Mouse (Mus musculus): ENCODE results near the gene Fam19a4. TPM values are rescaled to one million over a fixed set of nuclear protein-coding genes. Genes with fewer than 3 reads are reported as not detected.

Gene Fam19a4
- total RNA-seq, 1 experiment = 1.7 TPM

DNA sequence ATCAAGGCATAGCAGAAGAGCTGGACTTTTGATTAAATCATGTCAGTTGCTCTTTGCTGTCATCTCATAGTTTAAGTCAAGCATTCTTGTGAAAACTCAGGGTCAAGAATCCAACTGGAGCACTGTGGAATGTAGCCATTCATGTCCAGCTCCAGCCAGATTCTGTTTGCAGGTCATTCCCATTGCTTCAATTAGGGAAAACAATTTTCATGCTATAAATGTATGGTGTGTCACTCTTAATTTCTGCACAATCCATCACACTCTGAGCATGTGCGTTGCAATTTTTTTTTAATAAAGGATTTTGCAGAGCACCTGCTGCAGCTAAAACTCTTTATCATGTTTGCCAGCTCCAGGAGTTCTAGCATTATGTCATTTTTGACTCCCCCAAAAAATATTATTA is 261.5 kb downstream of the Fam19a4 start:
- TF ChIP-seq HCFC1 (IDR thresholded peaks at IDR 0.05; ENCODE audit: borderline replicate concordance, insufficient read depth, low read length) (no peak), CHD2 (IDR thresholded peaks at IDR 0.05; ENCODE audit: low read depth, low read length) (no peak), ZNF384 (IDR thresholded peaks at IDR 0.05; ENCODE audit: low read depth, low read length) (no peak), ZC3H11A (IDR thresholded peaks at IDR 0.05; ENCODE audit: borderline replicate concordance, low read depth, low read length) (no peak), MAFK (IDR thresholded peaks at IDR 0.05; ENCODE audit: insufficient read depth, low read depth, low read length) (no peak)
- in situ Hi-C loops (cut with MboI; ENCODE audit: low sequenced_read_pairs in 2 of 2, unreplicated experiment in 2 of 2) = no loop called here
- no peak for DNase-seq (ENCODE audit: low read depth, low spot score)
- no peak overlapping the region for H3K9ac ChIP-seq (ENCODE audit: insufficient read depth, low read depth, low read length, poor library complexity, severe bottlenecking)
- H3K9me3 ChIP-seq (ENCODE audit: control insufficient read depth, insufficient read depth, low read depth, low read length) = no peaks in the 10 kb centered on the region
- no peaks in the 10 kb centered on the region for H3K4me1 ChIP-seq (ENCODE audit: control insufficient read depth in 2 of 2, insufficient read depth in 2 of 2, low read length in 2 of 2, poor library complexity in 1 of 2)
- no peak overlapping the region for H3K4me3 ChIP-seq (ENCODE audit: insufficient read depth in 1 of 2, low read depth in 1 of 2, low read length in 2 of 2, poor library complexity in 1 of 2, severe bottlenecking in 1 of 2)
- no peaks in the 10 kb centered on the region for H3K36me3 ChIP-seq (ENCODE audit: control insufficient read depth, insufficient read depth, low read length, poor library complexity, severe bottlenecking)
- no peak overlapping the region for H3K27ac ChIP-seq (ENCODE audit: insufficient read depth, low read depth, low read length, poor library complexity, severe bottlenecking)

DNA sequence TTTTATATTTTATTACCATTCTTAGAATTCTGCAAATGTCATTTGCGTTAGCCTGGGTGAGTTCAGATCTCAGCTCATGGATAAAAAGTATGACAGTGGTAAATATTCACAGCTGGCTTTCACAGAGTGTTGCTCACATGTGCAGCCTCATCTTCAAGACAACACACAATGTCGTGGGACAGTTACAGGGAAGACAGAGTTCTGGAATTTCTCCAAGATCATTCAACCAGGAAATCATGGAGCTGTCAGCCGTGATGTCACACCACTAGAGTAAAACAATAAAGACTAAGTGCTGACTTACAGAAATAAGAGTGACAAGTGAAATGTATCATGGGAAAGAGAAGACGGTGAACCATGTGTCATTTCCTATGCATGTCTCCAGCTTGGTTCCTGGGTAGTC is 262.8 kb downstream of the Fam19a4 start:
- no peak overlapping the region for H3K9ac ChIP-seq (ENCODE audit: insufficient read depth, low read depth, low read length, poor library complexity, severe bottlenecking)
- H3K36me3 ChIP-seq (ENCODE audit: control insufficient read depth, insufficient read depth, low read length, poor library complexity, severe bottlenecking) = no peaks in the 10 kb centered on the region
- no peak overlapping the region for H3K27ac ChIP-seq (ENCODE audit: insufficient read depth, low read depth, low read length, poor library complexity, severe bottlenecking)
- in situ Hi-C loops (cut with MboI; ENCODE audit: low sequenced_read_pairs in 2 of 2, unreplicated experiment in 2 of 2) = no loop called here
- TF ChIP-seq ZNF384 (IDR thresholded peaks at IDR 0.05; ENCODE audit: low read depth, low read length) (no peak), MAFK (IDR thresholded peaks at IDR 0.05; ENCODE audit: insufficient read depth, low read depth, low read length) (no peak), HCFC1 (IDR thresholded peaks at IDR 0.05; ENCODE audit: borderline replicate concordance, insufficient read depth, low read length) (no peak), ZC3H11A (IDR thresholded peaks at IDR 0.05; ENCODE audit: borderline replicate concordance, low read depth, low read length) (no peak), CHD2 (IDR thresholded peaks at IDR 0.05; ENCODE audit: low read depth, low read length) (no peak)
- H3K4me1 ChIP-seq (ENCODE audit: control insufficient read depth in 2 of 2, insufficient read depth in 2 of 2, low read length in 2 of 2, poor library complexity in 1 of 2) = no peaks in the 10 kb centered on the region
- H3K9me3 ChIP-seq (ENCODE audit: control insufficient read depth, insufficient read depth, low read depth, low read length) = no peaks in the 10 kb centered on the region
- H3K4me3 ChIP-seq (ENCODE audit: insufficient read depth in 1 of 2, low read depth in 1 of 2, low read length in 2 of 2, poor library complexity in 1 of 2, severe bottlenecking in 1 of 2) = no peak overlapping the region
- DNase-seq (ENCODE audit: low read depth, low spot score) = no peak

Other genes with a start within 250 kb of the Fam19a4 start
- gene Eogt, start 88.8 kb upstream of the Fam19a4 start, total RNA-seq (2012; rRNA removed) = 7.7 and 10.3 TPM in 2 replicates
- gene Tmf1, start 118.7 kb upstream of the Fam19a4 start, total RNA-seq (2012; rRNA removed) = 25.8 and 28.2 TPM in 2 replicates
- gene Uba3, start 145.2 kb upstream of the Fam19a4 start, total RNA-seq (2012; rRNA removed) = 70.3 and 76.4 TPM in 2 replicates
- gene Arl6ip5, start 150.3 kb upstream of the Fam19a4 start, total RNA-seq (2012; rRNA removed) = 46.5 and 64.5 TPM in 2 replicates
- 0.09 TPM in 1 of 2 replicates, not detected in the other for gene Lmod3, start 192.3 kb upstream of the Fam19a4 start, total RNA-seq (2012; rRNA removed)

Data from ES-E14 (cell line).